Mouse (Mus musculus) colon, adult 2 months (tissue): Measurements from ENCODE around the gene Katnbl1. TPM values are rescaled to one million over a fixed set of nuclear protein-coding genes. Genes with fewer than 3 reads are reported as not detected.

Source experiments
- polyA plus RNA-seq: library from polyadenylated mRNA; depleted of rRNA; stranded (reverse); fragments of >200 nt; gene quantifications from 2 replicates; pipeline ENCODE4 v1.2.3, GENCODE M21; 2012; rRNA removed

Katnbl1 gene
- 0.49 and 0.66 TPM in 2 replicates for polyA plus RNA-seq

GRCm38 (mm10) chr2:112378973-112379898 is at the start of gene Katnbl1:
Katnbl1 (plus strand) TSS chr2:112379211.

GRCm38 (mm10) chr2:112367726-112368673 is 11.0 kb upstream of the Katnbl1 start, which contains the start of gene Emc4:
Emc4 (minus strand) TSS chr2:112368027.

GRCm38 (mm10) chr2:112454862-112455564 is 76.0 kb downstream of the Katnbl1 start, which contains the start of gene Emc7:
Emc7 (plus strand) TSS chr2:112454997.

Other genes starting within 250 kb of the Katnbl1 start
- not detected in 2 replicates for gene Olfr1316, start 244.2 kb upstream of the Katnbl1 start, polyA plus RNA-seq
- gene Olfr1317, start 238.9 kb upstream of the Katnbl1 start, polyA plus RNA-seq = not detected in 2 replicates
- gene Olfr1318, start 225.0 kb upstream of the Katnbl1 start, polyA plus RNA-seq = not detected in 2 replicates
- gene Lpcat4, start 139.7 kb upstream of the Katnbl1 start, polyA plus RNA-seq = 68.9 and 103 TPM in 2 replicates
- not detected in 2 replicates for gene Nutm1, start 119.9 kb upstream of the Katnbl1 start, polyA plus RNA-seq
- gene Nop10, start 117.3 kb upstream of the Katnbl1 start, polyA plus RNA-seq = 29.9 and 30.3 TPM in 2 replicates
- 18.2 and 19.2 TPM in 2 replicates for gene Slc12a6, start 113.4 kb upstream of the Katnbl1 start, polyA plus RNA-seq
- gene Gm21985, start 112.9 kb upstream of the Katnbl1 start, polyA plus RNA-seq = not detected in 2 replicates
- gene Emc4, start 11.2 kb upstream of the Katnbl1 start, polyA plus RNA-seq = 50.1 and 68.0 TPM in 2 replicates
- 3.7 and 4.5 TPM in 2 replicates for gene Emc7, start 75.8 kb downstream of the Katnbl1 start, polyA plus RNA-seq
- gene Chrm5, start 101.6 kb downstream of the Katnbl1 start, polyA plus RNA-seq = not detected in 2 replicates
- gene Aven, start 113.8 kb downstream of the Katnbl1 start, polyA plus RNA-seq = 3.5 and 4.5 TPM in 2 replicates